Mouse (Mus musculus) hindbrain, postnatal 0 days (tissue): ENCODE measurements around the gene Arl6ip5. TPM values are rescaled to one million over a fixed set of nuclear protein-coding genes. Genes with fewer than 3 reads are reported as not detected.

Source experiments
- ATAC-seq: fragments of 200-750 bp; cut with Nextera tagmentation; 2 replicates; pipeline ENCODE4 v1.8.0; 2017; ENCODE audit warnings: mild to moderate bottlenecking, moderate TSS enrichment, moderate library complexity
- DNase-seq: peaks from one replicate; pipeline ENCODE4 v3.0.0-alpha.2; 2015; ENCODE audit warnings: low spot score
- H3K27ac ChIP-seq: fragments of 300-500 bp; sonication (generic); 2 replicates; pipeline ENCODE4 v1.5.1; 2014; ENCODE audit warnings: mild to moderate bottlenecking
- H3K27me3 ChIP-seq: fragments of 300-500 bp; sonication (generic); 2 replicates; pipeline ENCODE4 v1.6.1; 2014; ENCODE audit warnings: low read length, mixed read lengths; ENCODE audit not compliant: insufficient read depth
- H3K36me3 ChIP-seq: fragments of 300-500 bp; sonication (generic); 2 replicates; pipeline ENCODE4 v1.6.1; 2014; ENCODE audit warnings: low read length, mixed read lengths; ENCODE audit not compliant: insufficient read depth
- H3K4me1 ChIP-seq: fragments of 300-500 bp; sonication (generic); 2 replicates; pipeline ENCODE4 v1.6.1; 2014; ENCODE audit warnings: antibody characterized with exemption, low read length, mixed read lengths; ENCODE audit not compliant: insufficient read depth
- H3K4me2 ChIP-seq: fragments of 300-500 bp; sonication (generic); 2 replicates; pipeline ENCODE4 v1.6.1; 2014; ENCODE audit warnings: low read depth, mild to moderate bottlenecking, low read length, moderate library complexity, mixed read lengths
- H3K4me3 ChIP-seq: fragments of 300-500 bp; sonication (generic); 2 replicates; pipeline ENCODE4 v1.5.1; 2014; ENCODE audit warnings: low read length
- H3K9ac ChIP-seq: fragments of 300-500 bp; sonication (generic); replicated peaks from 2 replicates; pipeline ENCODE4 v1.6.1; 2014; ENCODE audit warnings: mild to moderate bottlenecking, low read length, moderate library complexity, mixed read lengths
- H3K9me3 ChIP-seq: fragments of 300-500 bp; sonication (generic); 2 replicates; pipeline ENCODE4 v1.6.1; 2016; ENCODE audit warnings: low read length, mixed read lengths
- CTCF ChIP-seq: IDR thresholded peaks from 2 replicates; pipeline ENCODE4 v1.5.1; 2016; ENCODE audit warnings: antibody characterized with exemption, control low read depth, low read depth
- WGBS: fragments of 180-500 bp; shearing (Covaris S2); extraction: QIAGEN DNeasy Blood & Tissue Kit; methylation state at CpG from one replicate; pipeline ENCODE4 v1.1.7; 2014; 5-methylcytosine and 5-hydroxymethylcytosine counted together
- polyA plus RNA-seq: library from polyadenylated mRNA; unstranded; fragments of >200 nt; fragmentation: Nextera tagmentation; extraction: Ambion mirVana; gene quantifications from 2 replicates; pipeline ENCODE4 v1.2.1, GENCODE M21; 2015
- total RNA-seq: library from RNA; depleted of rRNA; stranded (reverse); fragments of >200 nt; gene quantifications from 2 replicates; pipeline ENCODE4 v1.2.3, GENCODE M21; 2014; rRNA removed

Gene Arl6ip5
- 88.3 and 97.5 TPM in 2 replicates for total RNA-seq
- 117 and 122 TPM in 2 replicates for polyA plus RNA-seq

DNA sequence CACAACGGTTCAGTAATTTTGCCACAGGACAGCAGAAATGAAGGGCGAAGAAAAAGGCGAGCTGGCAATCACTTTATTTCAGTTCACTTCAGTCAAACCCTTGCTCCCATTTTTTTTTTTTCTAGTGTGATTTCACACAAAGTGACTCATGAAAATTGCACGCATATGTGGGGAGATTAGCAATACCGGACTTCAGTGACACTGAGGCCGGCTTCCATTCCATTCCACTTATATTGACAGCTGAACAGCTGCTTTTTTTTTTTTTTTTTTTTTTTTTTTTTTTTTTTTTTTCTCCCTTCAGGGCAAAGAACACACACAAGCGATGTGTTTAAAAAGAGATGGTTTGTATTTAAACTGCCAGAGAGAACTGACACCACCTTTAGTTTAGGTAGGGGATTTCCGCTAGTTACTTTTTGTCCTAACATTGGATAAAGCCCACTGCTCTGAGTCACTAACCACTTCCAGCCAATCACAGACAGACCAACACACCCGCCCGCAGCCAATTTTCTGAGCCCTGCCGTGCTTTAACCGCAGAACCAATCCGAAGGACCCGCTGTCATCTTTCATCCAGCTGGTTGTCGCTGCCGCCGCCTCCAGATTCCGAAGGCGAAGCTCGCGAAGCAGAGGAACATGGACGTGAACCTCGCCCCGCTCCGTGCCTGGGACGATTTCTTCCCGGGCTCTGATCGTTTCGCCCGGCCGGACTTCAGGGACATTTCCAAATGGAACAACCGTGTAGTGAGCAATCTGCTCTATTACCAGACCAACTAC, at the start of gene Arl6ip5:
Gene Arl6ip5 (plus strand): TSS at position 499 of the 771 bp plus-strand sequence.
- H3K27me3 ChIP-seq: no peaks in the 10 kb centered on the region
- peak within 1 kb of the TSS; percentile 89 for H3K4me2 ChIP-seq
- H3K9ac ChIP-seq: peak within 1 kb of the TSS; percentile 64
- no peaks in the 10 kb centered on the region for H3K36me3 ChIP-seq
- peak within 1 kb of the TSS; percentile 74 for H3K4me3 ChIP-seq
- peaks cover 5% of the 10 kb centered on the region; the same call in 1 of the 2 replicates for H3K4me1 ChIP-seq
- no peaks in the 10 kb centered on the region for H3K9me3 ChIP-seq
- no peak for TF ChIP-seq CTCF
- ATAC-seq: peak; percentile 78
- WGBS: 10% methylated on average over 32 of the region's 32 CpGs
- peak within 1 kb of the TSS; percentile 54 for H3K27ac ChIP-seq
- DNase-seq: peak; percentile 95

- Histone ChIP-seq H3K4me3 (no peak overlapping the region), H3K27ac (no peak overlapping the region), H3K4me1 (peaks cover 5% of the 10 kb centered on the region; the same call in 1 of the 2 replicates), H3K9me3 (no peaks in the 10 kb centered on the region), H3K27me3 (no peaks in the 10 kb centered on the region), H3K9ac (no peak overlapping the region), H3K36me3 (peaks cover 14% of the 10 kb centered on the region; the same call in 1 of the 2 replicates), H3K4me2 (no peak overlapping the region)
- DNase-seq: no peak
- WGBS: 66% methylated on average over 11 of the region's 11 CpGs
- no peak for TF ChIP-seq CTCF
- ATAC-seq: no peak
Measured at GRCm38 (mm10) chr6:97175716-97176115, 34.8 kb upstream of the Arl6ip5 start.

- TF ChIP-seq CTCF: no peak
- under 1% methylated on average over 80 of the region's 80 CpGs for WGBS
- peak; percentile 98 for DNase-seq
- H3K9me3 ChIP-seq: no peaks in the 10 kb centered on the region
- H3K36me3 ChIP-seq: peaks cover 4% of the 10 kb centered on the region; the same call in 1 of the 2 replicates
- H3K4me1 ChIP-seq: peaks cover 5% of the 10 kb centered on the region; the same call in 1 of the 2 replicates
- H3K9ac ChIP-seq: peak within 1 kb of the TSS; percentile 85
- no peaks in the 10 kb centered on the region for H3K27me3 ChIP-seq
- peak within 1 kb of the TSS; percentile 93 for H3K27ac ChIP-seq
- peak within 1 kb of the TSS; percentile 97 for H3K4me3 ChIP-seq
- peak within 1 kb of the TSS; percentile 83 for H3K4me2 ChIP-seq
- ATAC-seq: peak; percentile 98
Measured at GRCm38 (mm10) chr6:97178491-97179366, 31.8 kb upstream of the Arl6ip5 start, which contains the start of gene Tmf1. Gene Tmf1, minus strand, starts transcription at chr6:97179122.

DNA sequence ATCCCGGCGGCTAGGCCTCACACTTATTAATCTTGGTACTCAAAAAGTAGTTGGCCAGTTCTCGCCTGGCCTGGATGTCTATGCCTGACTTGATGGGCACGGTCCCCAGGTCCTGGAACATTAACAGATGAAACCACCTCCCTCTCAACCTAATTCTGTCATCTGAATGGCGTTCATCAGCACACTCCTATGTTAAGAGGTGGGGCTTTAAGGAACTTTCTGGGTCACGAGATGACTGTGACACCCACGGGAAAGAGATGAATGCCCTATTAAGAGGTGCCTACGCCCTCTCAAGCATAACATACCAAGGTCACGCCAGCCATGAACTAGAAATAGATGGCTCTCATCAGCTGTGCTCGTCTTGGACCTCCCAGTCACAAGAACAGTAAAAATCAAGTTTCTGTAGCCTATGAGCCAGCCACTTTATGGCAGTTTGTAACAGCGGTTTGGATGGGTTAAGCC, 31.1 kb upstream of the Arl6ip5 start:
- Histone ChIP-seq H3K9ac (peak overlapping the region; percentile 85), H3K27ac (peak overlapping the region; percentile 93), H3K36me3 (peaks cover 4% of the 10 kb centered on the region; the same call in 1 of the 2 replicates), H3K9me3 (no peaks in the 10 kb centered on the region), H3K4me3 (peak overlapping the region; percentile 97), H3K4me1 (peaks cover 5% of the 10 kb centered on the region; the same call in 1 of the 2 replicates), H3K4me2 (peak overlapping the region; percentile 83), H3K27me3 (no peaks in the 10 kb centered on the region)
- 9% methylated on average over 11 of the region's 11 CpGs for WGBS
- no peak for TF ChIP-seq CTCF
- no peak for DNase-seq
- peak; percentile 78 for ATAC-seq

- ATAC-seq (no peak), DNase-seq (no peak)
- H3K36me3 ChIP-seq: peaks cover 18% of the 10 kb centered on the region
Measured at GRCm38 (mm10) chr6:97200437-97200836, 10.1 kb upstream of the Arl6ip5 start.

DNA sequence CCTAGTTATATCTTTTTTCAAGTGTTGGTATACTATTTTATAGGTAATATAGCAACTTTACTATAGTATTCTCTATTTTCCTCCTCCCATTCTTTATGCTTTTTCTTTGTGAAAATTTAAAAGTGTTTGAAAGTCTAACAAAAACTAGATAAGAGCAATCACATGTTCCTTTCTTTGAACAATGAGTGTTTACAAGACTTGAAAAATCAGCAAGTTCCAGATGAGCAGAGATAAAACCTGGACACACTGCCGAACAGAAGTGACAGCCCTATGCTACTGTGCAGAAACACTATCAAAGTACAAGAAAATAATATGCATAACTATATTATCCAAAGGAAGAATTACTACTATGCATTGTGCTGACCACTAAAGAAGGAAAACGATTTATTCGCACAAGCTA, 8.0 kb upstream of the Arl6ip5 start:
- Histone ChIP-seq H3K9me3 (no peaks in the 10 kb centered on the region), H3K4me2 (no peak overlapping the region), H3K27ac (no peak overlapping the region), H3K36me3 (peaks cover 5% of the 10 kb centered on the region; the same call in 1 of the 2 replicates), H3K27me3 (no peaks in the 10 kb centered on the region), H3K9ac (no peak overlapping the region), H3K4me3 (no peak overlapping the region), H3K4me1 (peaks cover 4% of the 10 kb centered on the region; the same call in 1 of the 2 replicates)
- no peak for ATAC-seq
- DNase-seq: no peak
- 94% methylated on average over 3 of the region's 3 CpGs for WGBS
- no peak for TF ChIP-seq CTCF

More at GRCm38 (mm10) chr6:97200437-97200836, 10.1 kb upstream of the Arl6ip5 start:
- H3K9me3 ChIP-seq: no peaks in the 10 kb centered on the region
- H3K27ac ChIP-seq: no peak overlapping the region
- H3K27me3 ChIP-seq: no peaks in the 10 kb centered on the region
- H3K4me2 ChIP-seq: no peak overlapping the region
- H3K4me3 ChIP-seq: no peak overlapping the region
- H3K9ac ChIP-seq: no peak overlapping the region
- H3K4me1 ChIP-seq: peaks cover 4% of the 10 kb centered on the region; the same call in 1 of the 2 replicates
- TF ChIP-seq CTCF: peak; percentile 35; the same call in 1 of the 2 replicates
- 50% methylated on average over 3 of the region's 3 CpGs for WGBS
